Mouse (Mus musculus) lung, postnatal 0 days (tissue): ENCODE results near the gene Kncn. TPM values are rescaled to one million over a fixed set of nuclear protein-coding genes. Genes with fewer than 3 reads are reported as not detected.

Experiments used
- ATAC-seq: fragments of 200-750 bp; cut with Nextera tagmentation; 2 replicates; pipeline ENCODE4 v1.8.0; 2017; ENCODE audit warnings: moderate library complexity
- DNase-seq: peaks from one replicate; pipeline ENCODE4 v3.0.0-alpha.2; 2016; ENCODE audit warnings: low spot score
- H3K27ac ChIP-seq: fragments of 300-500 bp; sonication (generic); 2 replicates; pipeline ENCODE4 v1.5.1; 2014; ENCODE audit warnings: antibody characterized with exemption, mild to moderate bottlenecking, low read length, mixed read lengths
- H3K27me3 ChIP-seq: fragments of 300-500 bp; sonication (generic); replicated peaks from 2 replicates; pipeline ENCODE4 v1.6.1; 2014; ENCODE audit warnings: low read length, mixed read lengths; ENCODE audit not compliant: insufficient read depth
- H3K36me3 ChIP-seq: fragments of 300-500 bp; sonication (generic); 2 replicates; pipeline ENCODE4 v1.6.1; 2014; ENCODE audit warnings: low read length, mixed read lengths; ENCODE audit not compliant: insufficient read depth
- H3K4me1 ChIP-seq: fragments of 300-500 bp; sonication (generic); 2 replicates; pipeline ENCODE4 v1.6.1; 2014; ENCODE audit warnings: antibody characterized with exemption, low read depth, low read length, mixed read lengths; ENCODE audit not compliant: insufficient read depth
- H3K4me2 ChIP-seq: fragments of 300-500 bp; sonication (generic); replicated peaks from 2 replicates; pipeline ENCODE4 v1.6.1; 2014; ENCODE audit warnings: low read depth, mild to moderate bottlenecking, low read length, moderate library complexity, mixed read lengths
- H3K4me3 ChIP-seq: fragments of 300-500 bp; sonication (generic); 2 replicates; pipeline ENCODE4 v1.5.1; 2014; ENCODE audit warnings: low read depth, low read length
- H3K9ac ChIP-seq: fragments of 300-500 bp; sonication (generic); replicated peaks from 2 replicates; pipeline ENCODE4 v1.6.1; 2014; ENCODE audit warnings: low read depth, mild to moderate bottlenecking
- H3K9me3 ChIP-seq: fragments of 300-500 bp; sonication (generic); 2 replicates; pipeline ENCODE4 v1.6.1; 2016; ENCODE audit warnings: low read length, mixed read lengths
- CTCF ChIP-seq: IDR thresholded peaks from 2 replicates; pipeline ENCODE4 v1.5.1; 2016; ENCODE audit warnings: antibody characterized with exemption, mild to moderate bottlenecking
- EP300 ChIP-seq: IDR thresholded peaks from 2 replicates; pipeline ENCODE4 v1.6.1; 2016; ENCODE audit warnings: antibody characterized with exemption, mild to moderate bottlenecking, control low read depth
- WGBS: fragments of 180-500 bp; shearing (Covaris S2); extraction: QIAGEN DNeasy Blood & Tissue Kit; methylation state at CpG from one replicate; pipeline ENCODE4 v1.1.7; 2014; 5-methylcytosine and 5-hydroxymethylcytosine counted together
- polyA plus RNA-seq: library from polyadenylated mRNA; unstranded; fragments of >200 nt; fragmentation: Nextera tagmentation; extraction: Ambion mirVana; gene quantifications from 2 replicates; pipeline ENCODE4 v1.2.1, GENCODE M21; 2015

Kncn gene
- not detected in 2 replicates for polyA plus RNA-seq

- Histone ChIP-seq H3K9me3 (no peaks in the 10 kb centered on the region), H3K4me1 (no peaks in the 10 kb centered on the region), H3K36me3 (no peaks in the 10 kb centered on the region), H3K9ac (no peak within 1 kb of the TSS), H3K4me2 (no peak within 1 kb of the TSS), H3K4me3 (no peak within 1 kb of the TSS), H3K27ac (no peak within 1 kb of the TSS), H3K27me3 (no peaks in the 10 kb centered on the region)
- WGBS: 66% methylated on average over 6 of the region's 6 CpGs
- DNase-seq (no peak), ATAC-seq (no peak)
- TF ChIP-seq CTCF (no peak), EP300 (no peak)
Observed at GRCm38 (mm10) chr4:115884022-115884421, at the start of gene Kncn. Gene Kncn (plus strand): TSS chr4:115884400.

- DNase-seq (peak; percentile 58), ATAC-seq (no peak)
- H3K36me3 ChIP-seq: peaks cover 18% of the 10 kb centered on the region
- H3K4me3 ChIP-seq: no peak overlapping the region
- TF ChIP-seq EP300 (no peak), CTCF (no peak)
- no peak overlapping the region for H3K27ac ChIP-seq
- no peak overlapping the region for H3K4me2 ChIP-seq
- no peak overlapping the region for H3K9ac ChIP-seq
- no peaks in the 10 kb centered on the region for H3K9me3 ChIP-seq
- peaks cover 10% of the 10 kb centered on the region for H3K4me1 ChIP-seq
- 53% methylated on average over 2 of the region's 2 CpGs for WGBS
- no peaks in the 10 kb centered on the region for H3K27me3 ChIP-seq
Observed at GRCm38 (mm10) chr4:115835576-115835975, 48.6 kb upstream of the Kncn start.

GRCm38 (mm10) chr4:115838196-115838595, 46.0 kb upstream of the Kncn start:
- WGBS: 75% methylated on average over 4 of the region's 4 CpGs
- H3K27me3 ChIP-seq: no peaks in the 10 kb centered on the region
- no peak for DNase-seq
- H3K4me3 ChIP-seq: no peak overlapping the region
- ATAC-seq: no peak
- no peak overlapping the region for H3K27ac ChIP-seq
- no peak for TF ChIP-seq CTCF
- no peak for TF ChIP-seq EP300
- peaks cover 8% of the 10 kb centered on the region; the same call in 1 of the 2 replicates for H3K4me1 ChIP-seq
- peaks cover 7% of the 10 kb centered on the region; the same call in 1 of the 2 replicates for H3K36me3 ChIP-seq
- no peak overlapping the region for H3K9ac ChIP-seq
- H3K4me2 ChIP-seq: peak overlapping the region; percentile 83
- no peaks in the 10 kb centered on the region for H3K9me3 ChIP-seq

- Histone ChIP-seq H3K4me2 (peak within 1 kb of the TSS; percentile 83), H3K27me3 (no peaks in the 10 kb centered on the region), H3K9me3 (no peaks in the 10 kb centered on the region), H3K4me3 (peak within 1 kb of the TSS; percentile 75), H3K27ac (peak within 1 kb of the TSS; percentile 81), H3K9ac (peak within 1 kb of the TSS; percentile 75), H3K4me1 (peaks cover 8% of the 10 kb centered on the region; the same call in 1 of the 2 replicates), H3K36me3 (0 out of 2 replicates have a peak, but pooled peaks cover 2% of the 10 kb centered on the region)
- 1% methylated on average over 51 of the region's 51 CpGs for WGBS
- TF ChIP-seq EP300 (no peak), CTCF (peak; percentile 43)
- DNase-seq: peak; percentile 98
- peak; percentile 98 for ATAC-seq
Observed at GRCm38 (mm10) chr4:115838696-115839641, 45.2 kb upstream of the Kncn start, which contains the start of gene Mknk1. Gene Mknk1 (plus strand): TSS chr4:115839198.

- peak; percentile 38 for DNase-seq
- no peak for ATAC-seq
- Histone ChIP-seq H3K9ac (0 out of 2 replicates have a peak overlapping the region, but pooled peaks have one; percentile 75), H3K27ac (no peak overlapping the region), H3K4me1 (peaks cover 8% of the 10 kb centered on the region; the same call in 1 of the 2 replicates), H3K36me3 (no peaks in the 10 kb centered on the region), H3K4me3 (peak overlapping the region; percentile 75), H3K9me3 (no peaks in the 10 kb centered on the region), H3K4me2 (peak overlapping the region; percentile 83), H3K27me3 (no peaks in the 10 kb centered on the region)
- no peak for TF ChIP-seq CTCF
- TF ChIP-seq EP300: no peak
- 33% methylated on average over 4 of the region's 4 CpGs for WGBS
Observed at GRCm38 (mm10) chr4:115839956-115840355, 44.2 kb upstream of the Kncn start.

- WGBS: 87% methylated on average over 4 of the region's 4 CpGs
- no peak overlapping the region for H3K9ac ChIP-seq
- H3K4me3 ChIP-seq: no peak overlapping the region
- TF ChIP-seq CTCF (no peak), EP300 (no peak)
- H3K27ac ChIP-seq: no peak overlapping the region
- H3K4me1 ChIP-seq: peaks cover 8% of the 10 kb centered on the region; the same call in 1 of the 2 replicates
- ATAC-seq: no peak
- H3K9me3 ChIP-seq: no peaks in the 10 kb centered on the region
- no peaks in the 10 kb centered on the region for H3K36me3 ChIP-seq
- no peak overlapping the region for H3K4me2 ChIP-seq
- no peaks in the 10 kb centered on the region for H3K27me3 ChIP-seq
- no peak for DNase-seq
Observed at GRCm38 (mm10) chr4:115840842-115841241, 43.4 kb upstream of the Kncn start.
